Mouse (Mus musculus) bone marrow, adult 2 months (tissue): ENCODE results near the gene Nrxn1. TPM values are rescaled to one million over a fixed set of nuclear protein-coding genes. Genes with fewer than 3 reads are reported as not detected.

Experiments used
- H3K27ac ChIP-seq: fragments of 200-500 bp; 2 replicates; pipeline ENCODE4 v1.5.1; 2012; ENCODE audit warnings: low read depth, mild to moderate bottlenecking, control low read depth, inconsistent platforms, low read length; ENCODE audit not compliant: control insufficient read depth, poor library complexity, insufficient read depth
- H3K4me1 ChIP-seq: fragments of 200-500 bp; 2 replicates; pipeline ENCODE4 v1.6.1; 2011; ENCODE audit warnings: low read length; ENCODE audit not compliant: control insufficient read depth, insufficient read depth
- H3K4me3 ChIP-seq: fragments of 200-500 bp; replicated peaks from 2 replicates; pipeline ENCODE3; 2011; ENCODE audit warnings: mild to moderate bottlenecking, low read depth, low read length, control low read depth; ENCODE audit not compliant: control insufficient read depth
- CTCF ChIP-seq: fragments of 200-500 bp; IDR thresholded peaks from 2 replicates; pipeline ENCODE4 v1.5.1; 2011; ENCODE audit warnings: low read length, control low read depth; ENCODE audit not compliant: control insufficient read depth, insufficient read depth
- POLR2A ChIP-seq: fragments of 200-500 bp; IDR thresholded peaks from 2 replicates; pipeline ENCODE4 v1.6.1; 2011; ENCODE audit warnings: low read depth, mild to moderate bottlenecking, control low read depth, low read length, borderline replicate concordance; ENCODE audit not compliant: control insufficient read depth
- WGBS: fragments of 180-500 bp; shearing (Covaris S2); methylation state at CpG from one replicate; pipeline ENCODE4 v1.1.7; 2018; 5-methylcytosine and 5-hydroxymethylcytosine counted together
- polyA plus RNA-seq: library from polyadenylated mRNA; stranded (reverse); fragments of >200 nt; gene quantifications from 2 replicates; pipeline ENCODE4 v1.2.4, GENCODE M21; 2011; ENCODE audit warnings: low replicate concordance; ENCODE audit not compliant: missing spikeins, insufficient read depth, insufficient read length

The Nrxn1 gene
- polyA plus RNA-seq, 1 experiment = not detected

DNA sequence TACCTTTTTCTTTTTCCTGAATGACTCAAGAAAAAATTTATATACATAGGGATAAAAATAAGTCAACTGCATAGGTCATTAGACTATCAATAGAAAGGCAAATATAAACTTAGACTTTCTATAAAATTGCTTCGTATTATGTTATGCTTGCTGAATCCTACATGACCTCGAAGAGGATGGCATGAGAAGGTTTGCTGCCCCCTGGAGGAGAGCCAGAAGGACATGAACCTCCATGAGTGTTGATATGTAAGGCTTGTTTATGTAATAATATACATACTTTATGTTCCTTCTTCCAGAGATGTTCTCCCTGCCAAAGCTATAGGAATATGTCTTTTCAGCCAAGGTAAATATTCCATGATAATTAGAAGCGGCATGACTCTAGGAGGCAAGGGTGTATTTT is 319.6 kb downstream of the Nrxn1 start:
- Histone ChIP-seq H3K27ac (no peak overlapping the region), H3K4me1 (no peaks in the 10 kb centered on the region), H3K4me3 (no peak overlapping the region)
- 72% methylated on average over 3 of the region's 3 CpGs for WGBS
- TF ChIP-seq CTCF (no peak), POLR2A (no peak)

DNA sequence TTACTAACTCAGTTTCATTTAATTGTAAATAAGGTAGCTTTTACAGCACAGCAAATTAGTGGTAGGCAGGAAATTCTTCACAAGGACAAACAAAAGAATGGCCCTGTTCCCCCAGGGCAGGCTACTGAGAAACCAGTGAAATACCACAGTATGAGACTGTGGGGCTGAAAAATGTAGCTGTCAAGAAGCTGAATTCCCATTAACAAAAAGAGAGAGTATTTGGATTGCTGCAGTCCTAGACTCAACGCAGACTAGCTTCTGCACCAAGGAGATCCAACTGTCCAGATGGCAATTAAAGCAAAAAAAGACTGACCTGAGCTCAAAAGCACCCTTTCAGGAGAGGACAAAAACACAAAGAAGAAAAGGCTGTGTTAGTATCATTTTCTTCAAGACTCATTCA is 324.7 kb downstream of the Nrxn1 start:
- no peak for TF ChIP-seq POLR2A
- no peak for TF ChIP-seq CTCF
- H3K27ac ChIP-seq = no peak overlapping the region
- 73% methylated on average over 1 of the region's 1 CpGs for WGBS

DNA sequence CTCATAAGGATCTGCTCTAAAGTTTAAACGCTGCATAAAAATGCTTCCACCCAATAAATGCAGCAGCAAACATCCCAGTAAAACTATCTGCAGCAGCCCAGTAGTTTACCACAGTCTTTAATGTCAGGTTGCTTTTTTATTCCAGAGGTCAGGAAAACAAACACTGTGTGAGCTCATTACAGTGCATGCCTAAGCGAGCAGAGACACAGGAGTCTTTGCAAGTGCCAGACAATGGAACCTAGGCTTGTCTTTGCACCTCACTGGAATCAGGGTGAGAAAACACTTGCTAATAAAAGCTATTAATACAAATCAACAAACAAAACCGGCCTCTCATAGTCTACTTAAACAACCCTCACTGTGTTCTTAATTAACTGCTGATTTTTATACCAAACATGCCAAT is 365.7 kb downstream of the Nrxn1 start:
- Histone ChIP-seq H3K4me1 (no peaks in the 10 kb centered on the region), H3K4me3 (no peak overlapping the region), H3K27ac (no peak overlapping the region)
- no peak for TF ChIP-seq CTCF
- no peak for TF ChIP-seq POLR2A
- WGBS = 73% methylated on average over 3 of the region's 3 CpGs

More for the DNA sequence above, 324.7 kb downstream of the Nrxn1 start:
- Histone ChIP-seq H3K4me3 (no peak overlapping the region), H3K4me1 (no peaks in the 10 kb centered on the region)

DNA sequence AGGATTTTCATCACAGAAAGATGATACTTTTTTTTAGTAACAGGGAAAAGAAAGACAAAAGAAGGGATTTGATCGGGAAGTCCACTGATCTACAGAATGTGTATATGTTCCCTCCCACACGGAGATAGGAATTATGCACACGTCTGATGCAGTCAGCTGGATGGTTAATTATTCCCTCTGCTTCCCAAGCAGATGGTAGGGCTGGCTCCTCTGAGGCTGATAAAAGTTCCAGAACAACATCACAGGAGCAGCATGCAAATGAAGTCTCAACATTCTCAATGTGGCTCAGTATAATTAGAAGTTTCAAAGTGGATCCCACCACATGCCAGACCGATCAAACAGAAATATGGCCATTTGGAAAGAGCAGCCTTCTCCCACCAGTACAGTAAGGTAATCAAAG is 388.1 kb downstream of the Nrxn1 start:
- TF ChIP-seq POLR2A (no peak), CTCF (no peak)
- H3K4me1 ChIP-seq = no peaks in the 10 kb centered on the region
- H3K4me3 ChIP-seq = no peak overlapping the region
- WGBS = 85% methylated on average over 4 of the region's 4 CpGs
- no peak overlapping the region for H3K27ac ChIP-seq

DNA sequence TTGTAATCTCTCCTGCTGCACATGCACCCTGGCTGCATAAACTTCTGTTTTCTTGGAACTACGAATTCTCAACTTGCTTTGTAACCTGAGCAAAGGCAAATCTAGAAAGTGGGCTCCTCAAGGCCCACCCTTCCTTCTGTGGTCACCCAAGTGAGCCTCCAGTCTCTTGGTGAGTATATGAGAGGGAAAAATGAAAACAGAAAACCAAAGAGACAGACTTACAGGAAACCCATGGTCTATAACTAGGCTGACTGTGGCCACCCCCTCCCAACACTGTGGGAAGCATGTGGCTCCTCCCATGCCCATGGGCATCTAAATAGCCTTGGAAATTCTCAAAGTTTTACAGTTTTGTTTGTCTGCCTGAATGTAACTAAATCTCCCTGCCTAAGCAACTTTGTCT is 390.2 kb downstream of the Nrxn1 start:
- WGBS = 32% methylated on average over 1 of the region's 1 CpGs
- H3K27ac ChIP-seq = no peak overlapping the region
- no peak overlapping the region for H3K4me3 ChIP-seq
- TF ChIP-seq CTCF = no peak
- no peak for TF ChIP-seq POLR2A
- no peaks in the 10 kb centered on the region for H3K4me1 ChIP-seq

DNA sequence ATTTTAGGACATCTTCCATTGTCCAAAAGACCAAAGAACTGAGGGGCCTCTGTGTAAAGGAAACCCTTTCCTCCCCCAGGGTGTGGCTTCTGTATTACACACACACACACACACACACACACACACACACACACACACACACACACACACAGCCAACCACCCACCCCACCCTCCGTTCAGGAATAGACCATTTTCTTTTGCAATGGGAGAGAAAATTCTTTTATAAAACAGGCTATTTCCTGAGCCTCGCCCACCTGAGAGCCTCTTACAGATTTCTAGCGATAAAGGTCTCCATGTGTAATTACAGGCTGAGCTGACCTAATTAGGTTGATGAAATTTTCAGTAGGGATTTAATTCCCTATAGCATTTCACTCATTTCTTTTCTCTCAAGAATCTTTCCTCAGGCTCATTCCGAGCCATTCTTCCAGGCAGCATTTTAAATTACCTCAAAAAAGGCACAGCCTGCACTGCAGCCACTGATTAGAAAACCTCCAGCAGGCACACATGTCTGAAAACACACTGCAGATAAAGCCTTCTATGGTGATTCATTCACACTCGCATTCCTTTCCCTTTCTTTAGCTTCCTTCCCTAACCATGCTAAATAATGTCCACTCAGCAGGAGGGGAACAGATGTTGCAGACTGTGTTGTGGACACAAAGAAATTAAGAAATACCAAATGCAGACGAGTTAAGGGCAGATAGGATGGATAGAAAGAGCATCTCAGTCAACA is 396.6 kb downstream of the Nrxn1 start:
- no peak overlapping the region for H3K4me3 ChIP-seq
- H3K4me1 ChIP-seq = no peaks in the 10 kb centered on the region
- TF ChIP-seq POLR2A = no peak
- TF ChIP-seq CTCF = no peak
- 67% methylated on average over 6 of the region's 6 CpGs for WGBS
- no peak overlapping the region for H3K27ac ChIP-seq

DNA sequence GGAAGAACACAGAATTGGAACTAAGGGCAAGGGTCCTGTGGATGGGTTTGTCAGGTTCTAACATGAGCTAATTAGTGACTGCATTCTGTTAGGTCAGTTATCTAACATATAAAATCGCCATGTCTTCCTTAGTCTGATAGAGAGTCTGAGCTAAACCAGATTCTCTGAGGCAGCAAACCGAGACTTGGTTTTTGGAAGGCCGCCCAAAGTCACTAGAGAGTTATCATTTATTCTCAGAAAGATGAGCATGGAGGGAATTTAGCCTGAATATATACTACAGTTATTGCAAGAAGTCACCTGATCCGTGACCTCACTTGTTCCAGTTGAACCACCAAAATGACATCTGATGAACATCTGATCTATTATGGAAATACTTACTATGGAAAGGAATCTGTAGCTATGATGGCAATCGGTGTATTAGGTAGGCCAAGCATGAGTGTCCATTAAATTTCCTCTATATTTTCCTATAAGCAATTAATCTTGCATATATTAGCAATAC is 397.7 kb downstream of the Nrxn1 start:
- TF ChIP-seq POLR2A = no peak
- TF ChIP-seq CTCF = no peak
- Histone ChIP-seq H3K4me3 (no peak overlapping the region), H3K27ac (no peak overlapping the region), H3K4me1 (no peaks in the 10 kb centered on the region)
- WGBS = 73% methylated on average over 5 of the region's 5 CpGs

DNA sequence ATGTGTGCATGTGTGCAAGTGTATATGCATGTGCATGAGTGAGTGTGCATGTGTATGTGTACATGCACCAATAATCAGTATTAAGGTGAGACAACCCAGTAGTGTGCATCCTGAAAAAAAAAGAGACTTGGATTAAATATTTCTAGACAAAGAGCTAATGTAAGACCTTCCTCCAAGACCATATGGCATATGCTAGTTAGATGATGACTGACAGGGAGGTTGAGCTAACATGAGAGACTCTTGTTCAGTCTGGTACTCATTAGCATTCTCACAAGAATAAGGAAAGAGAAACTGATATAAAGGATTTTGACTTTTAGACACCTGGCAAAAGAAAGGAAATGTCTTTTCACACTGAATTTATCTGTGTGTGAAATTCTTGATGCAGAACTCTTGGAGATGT is 408.7 kb downstream of the Nrxn1 start:
- no peaks in the 10 kb centered on the region for H3K4me1 ChIP-seq
- TF ChIP-seq POLR2A = no peak
- no peak for TF ChIP-seq CTCF
- H3K4me3 ChIP-seq = no peak overlapping the region
- H3K27ac ChIP-seq = no peak overlapping the region

DNA sequence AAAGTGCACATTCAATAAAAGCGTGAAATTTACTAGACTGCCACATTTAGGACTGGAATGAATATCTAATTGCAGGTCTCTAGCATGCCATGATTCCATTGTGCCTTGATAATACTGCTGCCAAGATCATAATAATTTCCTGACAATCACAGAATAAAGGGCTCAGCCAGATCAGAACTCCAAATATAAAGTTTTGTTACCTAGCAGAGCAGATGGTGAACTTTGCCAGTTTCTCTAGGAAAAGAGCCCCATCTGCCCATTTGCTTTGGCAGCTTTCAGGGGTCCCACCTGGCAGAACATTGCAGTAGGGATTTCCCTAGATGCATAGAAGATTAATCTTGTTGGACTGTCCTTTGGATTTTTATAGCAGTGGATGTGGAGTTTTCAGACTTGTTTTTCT is 411.9 kb downstream of the Nrxn1 start:
- H3K4me3 ChIP-seq = no peak overlapping the region
- H3K4me1 ChIP-seq = no peaks in the 10 kb centered on the region
- H3K27ac ChIP-seq = no peak overlapping the region
- WGBS = 75% methylated on average over 1 of the region's 1 CpGs
- no peak for TF ChIP-seq POLR2A
- no peak for TF ChIP-seq CTCF
